Mouse (Mus musculus) intestine, embryonic 16.5 days (tissue): Measurements from ENCODE around the gene Sytl2. TPM values are rescaled to one million over a fixed set of nuclear protein-coding genes. Genes with fewer than 3 reads are reported as not detected.
A peak's percentile ranks its signal among the peaks of the same experiment; 100 is the strongest.

Experiments used
- ATAC-seq: fragments of 200-750 bp; cut with Nextera tagmentation; 2 replicates; pipeline ENCODE4 v1.8.0; 2017; ENCODE audit warnings: moderate TSS enrichment, moderate library complexity
- H3K27ac ChIP-seq: fragments of 300-500 bp; sonication (generic); 2 replicates; pipeline ENCODE4 v1.5.1; 2014; ENCODE audit warnings: mild to moderate bottlenecking, low read length
- H3K27me3 ChIP-seq: fragments of 300-500 bp; sonication (generic); replicated peaks from 2 replicates; pipeline ENCODE4 v1.6.1; 2014; ENCODE audit warnings: low read length, control low read depth, mixed read lengths; ENCODE audit not compliant: control insufficient read depth, insufficient read depth
- H3K36me3 ChIP-seq: fragments of 300-500 bp; sonication (generic); 2 replicates; pipeline ENCODE4 v1.6.1; 2014; ENCODE audit warnings: low read length, control low read depth; ENCODE audit not compliant: control insufficient read depth, insufficient read depth
- H3K4me1 ChIP-seq: fragments of 300-500 bp; sonication (generic); 2 replicates; pipeline ENCODE4 v1.6.1; 2014; ENCODE audit warnings: low read length, control low read depth, mixed read lengths; ENCODE audit not compliant: control insufficient read depth, insufficient read depth
- H3K4me2 ChIP-seq: fragments of 300-500 bp; sonication (generic); 2 replicates; pipeline ENCODE4 v1.6.1; 2014; ENCODE audit warnings: low read depth, low read length, control low read depth
- H3K4me3 ChIP-seq: fragments of 300-500 bp; sonication (generic); 2 replicates; pipeline ENCODE4 v1.5.1; 2014; ENCODE audit warnings: mild to moderate bottlenecking, low read length
- H3K9ac ChIP-seq: fragments of 300-500 bp; sonication (generic); 2 replicates; pipeline ENCODE4 v1.6.1; 2014; ENCODE audit warnings: low read depth, low read length
- H3K9me3 ChIP-seq: fragments of 300-500 bp; sonication (generic); 2 replicates; pipeline ENCODE4 v1.6.1; 2016; ENCODE audit warnings: low read length, control low read depth; ENCODE audit not compliant: control insufficient read depth
- WGBS: fragments of 180-500 bp; shearing (Covaris S2); extraction: QIAGEN DNeasy Blood & Tissue Kit; methylation state at CpG from one replicate; pipeline ENCODE4 v1.1.7; 2014; 5-methylcytosine and 5-hydroxymethylcytosine counted together
- polyA plus RNA-seq: library from polyadenylated mRNA; unstranded; fragments of >200 nt; fragmentation: Nextera tagmentation; extraction: Ambion mirVana; gene quantifications from 2 replicates; pipeline ENCODE4 v1.2.1, GENCODE M21; 2015

Gene Sytl2
- polyA plus RNA-seq, 1 experiment from 2014 or later = 8.9 TPM

DNA sequence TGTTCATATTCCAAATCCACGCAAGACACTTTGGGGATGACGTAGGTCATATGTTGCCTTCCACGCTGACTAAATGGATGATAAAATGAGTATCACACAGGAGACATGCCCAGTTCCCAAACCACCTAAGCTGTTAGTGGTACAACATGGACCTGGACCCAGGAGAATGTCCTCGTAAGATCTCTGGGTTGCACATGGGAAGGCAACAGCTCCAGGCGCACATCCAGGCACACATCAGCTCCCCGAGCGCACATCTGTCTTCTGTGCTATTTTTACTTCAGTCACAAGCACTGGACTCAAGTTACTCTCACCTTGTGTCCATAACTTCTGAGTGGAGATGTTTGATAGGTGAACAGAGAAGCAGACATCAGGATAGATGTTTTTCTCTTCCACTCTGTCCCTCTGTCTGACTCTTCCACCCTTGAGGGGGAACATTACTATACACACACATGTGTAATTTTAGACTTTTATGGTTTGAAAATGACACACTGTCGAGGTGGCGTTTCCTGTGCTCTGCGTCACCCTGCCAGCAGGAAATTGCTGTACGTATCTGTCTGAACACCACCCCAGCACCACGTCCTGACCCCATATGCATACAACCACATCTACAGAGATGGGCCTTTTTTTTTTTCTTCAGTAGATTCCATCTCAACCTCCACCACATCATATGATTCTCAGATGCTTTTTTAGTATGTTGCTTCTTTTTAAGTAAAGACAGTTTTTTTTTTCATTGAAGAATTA is 51.6 kb downstream of the Sytl2 start:
- Histone ChIP-seq H3K27ac (no peak overlapping the region), H3K4me1 (no peaks in the 10 kb centered on the region; the same call in 1 of the 2 replicates), H3K9ac (no peak overlapping the region), H3K27me3 (no peaks in the 10 kb centered on the region), H3K36me3 (no peaks in the 10 kb centered on the region), H3K4me2 (no peak overlapping the region), H3K9me3 (no peaks in the 10 kb centered on the region), H3K4me3 (no peak overlapping the region)
- WGBS = 72% methylated on average over 12 of the region's 12 CpGs
- no peak for ATAC-seq

DNA sequence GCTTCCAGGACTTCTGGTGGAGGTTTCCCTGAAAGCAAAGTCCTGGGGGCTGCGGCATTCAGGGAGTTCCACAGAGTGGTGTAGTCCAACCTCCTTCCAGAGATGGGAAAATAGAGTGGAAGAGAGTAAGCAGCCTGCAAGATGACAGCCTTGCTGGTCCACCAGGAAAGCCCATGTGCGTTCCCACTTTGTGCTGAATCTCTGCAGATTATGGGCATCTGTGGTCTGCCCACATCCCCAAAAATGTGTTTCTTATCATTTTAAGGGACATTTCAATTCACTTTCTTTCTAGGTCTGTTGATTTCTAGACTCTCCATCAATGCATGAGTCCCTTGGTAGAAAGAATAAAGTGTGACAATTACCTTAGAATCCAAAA is 52.2 kb downstream of the Sytl2 start:
- Histone ChIP-seq H3K27ac (no peak overlapping the region), H3K9ac (no peak overlapping the region), H3K4me2 (no peak overlapping the region), H3K4me1 (no peaks in the 10 kb centered on the region; the same call in 1 of the 2 replicates), H3K27me3 (no peaks in the 10 kb centered on the region), H3K9me3 (no peaks in the 10 kb centered on the region), H3K4me3 (no peak overlapping the region), H3K36me3 (no peaks in the 10 kb centered on the region)
- 90% methylated on average over 2 of the region's 2 CpGs for WGBS
- no peak for ATAC-seq

DNA sequence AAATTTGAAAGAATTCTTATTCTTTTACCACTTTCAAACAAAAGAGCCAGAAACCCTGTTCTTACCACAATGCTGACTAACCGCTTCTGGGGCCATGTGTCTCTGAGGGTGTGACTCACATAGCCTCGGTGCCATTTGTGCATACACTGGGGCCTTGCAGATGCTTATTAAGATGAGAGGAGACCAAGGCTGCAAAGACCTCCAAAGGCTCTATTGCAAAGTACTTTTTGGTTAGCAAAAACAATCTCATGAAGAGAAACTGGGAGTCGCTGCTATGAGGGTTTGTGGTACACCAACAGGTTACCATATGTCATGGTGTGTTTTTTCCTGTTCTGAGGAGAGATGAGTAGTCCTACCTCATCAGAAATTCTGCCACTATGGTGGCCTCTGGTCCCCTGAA is 53.4 kb downstream of the Sytl2 start:
- H3K27me3 ChIP-seq = no peaks in the 10 kb centered on the region
- H3K4me1 ChIP-seq = no peaks in the 10 kb centered on the region; the same call in 1 of the 2 replicates
- H3K9ac ChIP-seq = no peak overlapping the region
- no peak overlapping the region for H3K4me2 ChIP-seq
- 81% methylated on average over 3 of the region's 3 CpGs for WGBS
- no peak overlapping the region for H3K4me3 ChIP-seq
- no peak for ATAC-seq
- H3K9me3 ChIP-seq = no peaks in the 10 kb centered on the region
- H3K36me3 ChIP-seq = no peaks in the 10 kb centered on the region
- H3K27ac ChIP-seq = no peak overlapping the region

GRCm38 (mm10) chr7:90355995-90356394 is 53.9 kb downstream of the Sytl2 start:
- WGBS = 57% methylated on average over 2 of the region's 2 CpGs
- Histone ChIP-seq H3K4me3 (no peak overlapping the region), H3K9ac (no peak overlapping the region), H3K4me2 (no peak overlapping the region), H3K36me3 (no peaks in the 10 kb centered on the region), H3K27ac (no peak overlapping the region), H3K27me3 (no peaks in the 10 kb centered on the region), H3K9me3 (no peaks in the 10 kb centered on the region), H3K4me1 (no peaks in the 10 kb centered on the region; the same call in 1 of the 2 replicates)
- no peak for ATAC-seq

DNA sequence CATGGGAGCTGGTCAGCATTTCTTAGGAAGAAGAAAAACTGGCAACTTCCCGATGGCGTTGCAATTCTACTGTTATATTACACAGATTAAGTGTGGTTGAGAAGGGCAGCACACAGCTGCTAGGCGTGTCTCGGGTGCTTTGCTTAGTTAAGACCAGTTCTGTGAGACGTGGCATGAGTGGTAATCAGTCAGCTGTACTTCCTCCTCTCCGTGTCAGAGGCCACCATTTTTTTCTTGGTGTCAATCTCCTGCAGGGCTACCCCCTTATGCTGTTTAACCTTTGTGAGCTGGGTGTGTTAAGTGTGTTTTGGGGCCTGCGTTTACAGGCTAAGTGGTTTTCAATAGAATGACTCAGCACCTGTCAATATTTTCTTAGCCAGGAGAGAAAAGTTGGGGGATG is 60.7 kb downstream of the Sytl2 start:
- Histone ChIP-seq H3K9me3 (no peaks in the 10 kb centered on the region), H3K27me3 (no peaks in the 10 kb centered on the region), H3K36me3 (no peaks in the 10 kb centered on the region), H3K4me1 (no peaks in the 10 kb centered on the region), H3K27ac (no peak overlapping the region), H3K4me2 (no peak overlapping the region), H3K4me3 (no peak overlapping the region), H3K9ac (no peak overlapping the region)
- ATAC-seq = peak; percentile 90
- 51% methylated on average over 7 of the region's 7 CpGs for WGBS

DNA sequence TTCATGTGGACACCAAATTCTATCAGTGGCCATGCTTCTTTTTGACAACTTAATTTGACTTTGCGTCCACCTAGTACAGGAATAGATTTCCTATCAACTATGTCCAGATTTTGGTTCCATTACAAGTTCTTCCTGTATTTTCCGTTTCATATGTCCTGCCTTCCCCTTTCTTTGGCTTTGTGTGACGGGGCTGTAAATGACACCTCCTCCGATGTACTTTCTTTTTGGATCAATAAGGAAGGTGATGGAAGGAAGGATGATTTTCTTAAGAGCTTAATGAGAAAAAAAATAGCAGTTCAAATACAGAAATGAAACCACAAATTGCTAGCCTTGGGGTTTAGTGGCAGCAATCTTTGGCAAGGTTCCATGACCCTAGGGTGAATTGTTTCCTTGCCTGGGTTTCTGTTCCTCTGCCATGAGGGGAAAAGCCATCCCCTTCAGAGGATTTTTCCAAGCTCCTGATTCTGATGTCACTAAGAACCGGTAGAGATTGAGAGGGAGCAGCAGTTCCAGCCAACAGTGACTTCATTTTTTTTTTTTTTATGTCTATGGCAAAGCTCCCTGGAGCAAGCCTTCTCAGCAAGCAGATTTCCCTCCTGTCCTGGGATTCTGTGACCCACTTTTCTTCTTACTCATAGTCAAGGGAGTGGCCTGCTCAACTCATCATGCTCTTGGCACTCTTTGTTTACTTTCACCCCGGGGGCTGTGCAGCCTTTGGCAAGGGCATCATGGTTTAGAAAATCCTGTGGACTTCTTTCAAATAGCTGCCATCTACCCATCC is 68.2 kb downstream of the Sytl2 start:
- H3K4me1 ChIP-seq = peaks cover 13% of the 10 kb centered on the region; the same call in 1 of the 2 replicates

GRCm38 (mm10) chr7:90372804-90373203 is 70.8 kb downstream of the Sytl2 start:
- Histone ChIP-seq H3K4me2 (no peak overlapping the region), H3K9me3 (no peaks in the 10 kb centered on the region), H3K9ac (no peak overlapping the region), H3K27ac (no peak overlapping the region), H3K4me1 (peaks cover 13% of the 10 kb centered on the region; the same call in 1 of the 2 replicates), H3K36me3 (no peaks in the 10 kb centered on the region), H3K27me3 (no peaks in the 10 kb centered on the region), H3K4me3 (no peak overlapping the region)
- ATAC-seq = peak; percentile 38; the same call in 1 of the 2 replicates
- 25% methylated on average over 4 of the region's 4 CpGs for WGBS

More for the DNA sequence above, 68.2 kb downstream of the Sytl2 start:
- Histone ChIP-seq H3K36me3 (no peaks in the 10 kb centered on the region), H3K9me3 (no peaks in the 10 kb centered on the region), H3K4me3 (no peak overlapping the region), H3K4me2 (no peak overlapping the region), H3K27me3 (no peaks in the 10 kb centered on the region), H3K9ac (no peak overlapping the region), H3K27ac (no peak overlapping the region)
- no peak for ATAC-seq
- 70% methylated on average over 6 of the region's 6 CpGs for WGBS

DNA sequence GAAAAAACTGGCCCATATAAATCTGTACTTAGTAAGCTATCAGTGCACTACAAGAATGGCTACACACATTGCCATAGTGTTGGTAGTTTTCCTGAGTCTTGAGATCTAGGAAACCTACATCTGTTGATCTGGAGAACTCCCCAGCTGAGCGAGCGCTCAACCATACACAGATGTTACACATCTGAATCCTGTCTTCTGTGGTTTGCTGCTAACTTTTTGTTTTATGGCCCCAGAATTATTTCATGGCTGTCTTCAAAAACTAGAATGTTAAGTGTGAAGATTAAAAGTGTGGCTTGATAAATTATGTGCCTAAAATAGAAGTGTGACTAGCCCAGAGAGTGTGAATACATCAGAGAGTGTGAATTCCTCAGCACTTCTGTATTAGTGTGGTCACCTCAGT is 82.4 kb downstream of the Sytl2 start:
- no peak for ATAC-seq
- H3K27me3 ChIP-seq = no peaks in the 10 kb centered on the region
- no peak overlapping the region for H3K4me3 ChIP-seq
- no peak overlapping the region for H3K9ac ChIP-seq
- 75% methylated on average over 2 of the region's 2 CpGs for WGBS
- no peaks in the 10 kb centered on the region for H3K9me3 ChIP-seq
- H3K4me2 ChIP-seq = no peak overlapping the region
- H3K36me3 ChIP-seq = no peaks in the 10 kb centered on the region
- no peak overlapping the region for H3K27ac ChIP-seq
- no peaks in the 10 kb centered on the region for H3K4me1 ChIP-seq

GRCm38 (mm10) chr7:90386885-90387459 is 84.9 kb downstream of the Sytl2 start:
- no peak overlapping the region for H3K4me3 ChIP-seq
- no peaks in the 10 kb centered on the region for H3K36me3 ChIP-seq
- no peaks in the 10 kb centered on the region for H3K4me1 ChIP-seq
- no peak overlapping the region for H3K9ac ChIP-seq
- H3K27me3 ChIP-seq = no peaks in the 10 kb centered on the region
- no peak overlapping the region for H3K4me2 ChIP-seq
- H3K9me3 ChIP-seq = no peaks in the 10 kb centered on the region
- H3K27ac ChIP-seq = no peak overlapping the region
- 8% methylated on average over 8 of the region's 8 CpGs for WGBS
- ATAC-seq = no peak
